Mouse (Mus musculus): ENCODE data around the gene B3gntl1. TPM values are rescaled to one million over a fixed set of nuclear protein-coding genes. Genes with fewer than 3 reads are reported as not detected.

B3gntl1 gene
- polyA plus RNA-seq, 1 experiment from 2014 or later: 6.5 TPM

Other genes with a start within 250 kb of the B3gntl1 start
- 3.7 and 3.9 TPM in 2 replicates for gene Fn3k, start 238.2 kb downstream of the B3gntl1 start, polyA plus RNA-seq (2014; fragmentation: Nextera tagmentation; extraction: Ambion mirVana)
- gene Tbcd, start 221.2 kb downstream of the B3gntl1 start, polyA plus RNA-seq (2014; fragmentation: Nextera tagmentation; extraction: Ambion mirVana): 45.8 and 55.6 TPM in 2 replicates
- gene Zfp750, start 153.8 kb downstream of the B3gntl1 start, polyA plus RNA-seq (2014; fragmentation: Nextera tagmentation; extraction: Ambion mirVana): 0.12 and 0.38 TPM in 2 replicates
- gene Metrnl, start 28.4 kb upstream of the B3gntl1 start, polyA plus RNA-seq (2014; fragmentation: Nextera tagmentation; extraction: Ambion mirVana): 10.2 and 11.0 TPM in 2 replicates
- not detected in 2 replicates for gene Ptchd3, start 157.1 kb upstream of the B3gntl1 start, polyA plus RNA-seq (2014; fragmentation: Nextera tagmentation; extraction: Ambion mirVana)

Data from midbrain, embryonic 14.5 days (tissue).